Mouse (Mus musculus) retina, embryonic 14.5 days (tissue): ENCODE results near the gene Gabrb3.

Experiments
- DNase-seq: peaks from one replicate; pipeline ENCODE4 v3.0.0-alpha.2; 2015; ENCODE audit warnings: low spot score

Gene Gabrb3

GRCm38 (mm10) chr7:57419392-57419791 lies at the start of gene Gabrb3:
Gene Gabrb3 (plus strand): TSS chr7:57419692.
- DNase-seq: no peak

DNA sequence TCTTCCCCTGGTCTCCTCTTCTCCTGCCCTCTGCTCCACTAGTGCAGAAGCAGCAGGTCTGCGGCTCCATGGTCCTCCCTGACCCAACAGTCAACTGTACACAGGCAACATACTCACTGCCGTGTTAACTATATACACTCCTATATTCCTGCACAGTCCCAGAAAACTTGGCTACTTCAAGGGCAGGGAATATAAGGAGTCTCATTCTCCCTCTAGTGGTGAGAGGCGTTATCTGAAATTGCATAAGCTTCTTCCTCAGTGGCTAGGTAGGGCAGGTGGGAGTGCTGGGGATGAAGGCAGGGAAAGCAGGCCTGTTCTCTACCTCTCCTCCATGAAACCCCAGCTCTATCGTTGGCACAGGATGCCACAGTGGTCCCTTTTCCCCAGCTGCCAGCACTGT lies 35.4 kb upstream of the Gabrb3 start:
- peak; percentile 84 for DNase-seq

DNA sequence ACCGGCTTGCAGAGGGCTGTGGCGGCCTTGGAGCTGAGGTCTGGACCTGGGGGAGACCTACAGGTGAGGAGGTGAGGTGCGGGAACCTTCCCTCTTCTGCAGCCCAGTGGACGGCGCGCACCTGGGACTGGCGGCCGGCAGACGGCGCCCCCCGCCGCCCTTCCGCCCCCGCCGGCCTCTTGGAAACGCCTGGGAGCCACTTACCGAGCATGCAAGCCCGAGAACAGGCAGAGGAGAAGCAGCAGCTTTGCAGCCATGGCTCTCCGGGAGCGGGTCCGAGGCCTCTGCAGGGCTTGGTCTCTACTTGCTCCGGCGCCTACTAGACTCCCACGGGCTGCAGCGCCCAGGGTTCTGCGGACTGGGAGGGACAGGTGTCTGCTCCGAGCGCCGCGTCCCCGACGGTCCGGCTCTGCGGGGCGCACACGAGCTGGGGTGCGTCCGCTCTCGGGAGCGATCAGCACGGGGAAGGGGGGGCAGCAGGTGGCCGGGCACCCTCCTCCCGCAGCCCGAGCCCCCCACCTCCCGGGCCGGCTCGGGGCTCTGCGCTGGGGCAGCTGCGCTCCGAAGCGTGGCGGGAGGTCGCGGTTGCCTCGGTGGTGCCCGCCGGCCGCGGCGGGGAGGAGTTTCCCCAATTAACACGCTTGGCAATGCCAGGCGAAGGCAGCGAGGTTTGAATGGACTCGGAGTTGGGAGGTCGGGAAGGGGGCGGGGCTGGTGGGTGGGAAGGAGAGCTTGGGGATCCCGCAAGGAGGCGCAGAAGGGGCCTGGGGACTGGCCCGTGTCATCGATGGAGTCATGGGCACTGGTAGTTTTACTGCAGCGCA lies 32.8 kb upstream of the Gabrb3 start, which contains the start of gene Gabrg3:
Gene Gabrg3 (minus strand): TSS at position 672 of the 824 bp plus-strand sequence.
- peak; percentile 76 for DNase-seq

- no peak for DNase-seq
These were observed 32.2 kb upstream of the Gabrb3 start for GRCm38 (mm10) chr7:57387341-57387654.

DNA sequence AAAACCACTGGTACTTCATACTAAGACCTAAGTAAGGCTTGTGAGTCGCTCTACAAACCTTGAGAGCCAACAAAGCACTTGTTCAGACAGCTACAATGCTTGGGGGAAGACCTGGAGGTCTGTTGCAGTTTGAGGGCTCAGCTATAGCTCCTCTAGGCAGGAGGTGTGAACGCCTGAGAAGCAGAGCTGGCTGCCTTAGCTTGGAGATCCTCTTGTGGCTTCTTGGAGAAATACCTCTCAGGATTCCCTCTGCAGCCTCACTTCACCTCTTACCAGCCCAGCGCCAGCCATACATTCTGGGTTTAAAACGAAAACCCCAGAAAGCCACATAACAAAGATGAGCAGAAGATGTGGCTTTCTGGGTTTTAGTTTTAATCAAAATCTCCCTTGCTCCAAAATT lies 29.4 kb upstream of the Gabrb3 start:
- DNase-seq: peak; percentile 27

GRCm38 (mm10) chr7:57393551-57393950 lies 25.9 kb upstream of the Gabrb3 start:
- DNase-seq: no peak

DNA sequence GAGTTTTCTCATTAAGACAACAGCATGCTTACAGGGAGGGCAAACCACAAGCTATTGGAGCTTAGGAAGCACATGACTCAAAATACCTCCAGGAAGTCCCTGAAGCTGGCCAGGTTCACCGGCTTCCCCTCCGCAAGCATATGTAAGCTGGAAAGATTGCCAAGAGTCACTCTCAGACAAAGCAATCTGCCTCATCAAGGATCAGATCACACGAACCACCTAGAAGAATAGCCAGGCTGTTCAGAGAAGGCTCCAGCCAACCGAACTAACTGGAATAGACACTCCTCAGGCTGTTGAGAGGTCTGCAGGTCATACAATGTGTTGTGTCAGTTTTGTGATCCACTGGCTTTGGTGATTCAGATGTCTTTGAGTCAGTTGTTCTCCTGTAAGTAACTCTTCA lies 8.3 kb upstream of the Gabrb3 start:
- no peak for DNase-seq

DNA sequence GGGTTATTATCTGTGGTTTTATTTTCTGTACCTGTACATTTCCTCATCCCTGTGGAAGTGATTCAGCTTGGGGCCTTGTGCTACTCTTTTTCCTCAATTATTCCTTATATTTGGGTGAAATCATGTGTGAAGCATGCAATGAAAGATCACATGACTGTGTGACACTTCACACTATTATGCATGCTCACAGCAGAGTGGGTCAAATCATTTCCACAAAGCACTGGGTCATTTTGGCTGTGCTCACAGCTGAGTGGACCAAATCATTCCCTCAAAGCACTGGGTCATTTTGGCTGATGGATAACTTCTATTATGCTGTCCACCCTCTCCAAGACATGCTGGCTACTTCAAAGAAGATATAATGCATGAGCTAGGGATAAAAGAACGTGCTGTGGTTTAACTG lies 6.6 kb upstream of the Gabrb3 start:
- no peak for DNase-seq

DNA sequence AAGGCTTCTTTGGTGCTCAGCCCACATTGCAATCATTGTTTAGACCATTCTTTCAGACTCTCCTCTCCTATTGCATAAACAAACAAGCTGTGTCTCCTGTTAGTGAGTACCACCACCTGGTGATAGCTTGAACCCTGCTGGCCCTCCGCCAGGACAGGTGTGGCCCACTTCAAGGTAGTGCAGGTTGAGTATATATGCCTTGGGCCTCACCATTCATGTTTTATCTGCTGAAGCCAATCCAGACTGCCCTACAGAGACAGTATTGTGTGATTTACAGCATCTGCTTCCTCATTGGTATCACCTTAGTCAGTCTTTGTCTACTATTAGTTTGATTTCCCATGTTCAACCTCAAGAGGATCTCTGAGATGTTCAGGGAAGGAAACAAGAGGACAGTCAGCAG lies 1.6 kb downstream of the Gabrb3 start:
- DNase-seq: no peak

GRCm38 (mm10) chr7:57422675-57423074 lies 3.2 kb downstream of the Gabrb3 start:
- DNase-seq: no peak

GRCm38 (mm10) chr7:57448239-57448638 lies 28.7 kb downstream of the Gabrb3 start:
- DNase-seq: no peak

- peak; percentile 14 for DNase-seq
These were observed 40.9 kb downstream of the Gabrb3 start for GRCm38 (mm10) chr7:57460354-57460753.

DNA sequence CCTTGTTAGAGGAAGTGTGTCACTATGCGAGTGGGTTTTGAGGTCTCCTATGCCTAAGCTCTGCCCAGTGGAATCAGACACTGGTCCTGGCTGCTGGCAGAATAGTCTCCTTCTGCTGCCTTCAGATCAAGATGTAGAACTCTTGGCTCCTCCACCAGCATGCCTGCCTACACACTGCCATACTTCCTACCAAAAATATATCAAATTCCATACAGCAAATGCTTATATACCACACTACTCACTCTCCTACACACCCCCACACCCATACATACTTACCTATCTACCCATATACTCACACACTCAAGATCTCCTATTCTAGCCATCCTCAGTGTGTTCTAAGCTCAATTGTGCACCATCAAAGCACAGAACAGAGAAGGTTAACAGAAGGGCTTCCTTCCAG lies 51.8 kb downstream of the Gabrb3 start:
- no peak for DNase-seq

DNA sequence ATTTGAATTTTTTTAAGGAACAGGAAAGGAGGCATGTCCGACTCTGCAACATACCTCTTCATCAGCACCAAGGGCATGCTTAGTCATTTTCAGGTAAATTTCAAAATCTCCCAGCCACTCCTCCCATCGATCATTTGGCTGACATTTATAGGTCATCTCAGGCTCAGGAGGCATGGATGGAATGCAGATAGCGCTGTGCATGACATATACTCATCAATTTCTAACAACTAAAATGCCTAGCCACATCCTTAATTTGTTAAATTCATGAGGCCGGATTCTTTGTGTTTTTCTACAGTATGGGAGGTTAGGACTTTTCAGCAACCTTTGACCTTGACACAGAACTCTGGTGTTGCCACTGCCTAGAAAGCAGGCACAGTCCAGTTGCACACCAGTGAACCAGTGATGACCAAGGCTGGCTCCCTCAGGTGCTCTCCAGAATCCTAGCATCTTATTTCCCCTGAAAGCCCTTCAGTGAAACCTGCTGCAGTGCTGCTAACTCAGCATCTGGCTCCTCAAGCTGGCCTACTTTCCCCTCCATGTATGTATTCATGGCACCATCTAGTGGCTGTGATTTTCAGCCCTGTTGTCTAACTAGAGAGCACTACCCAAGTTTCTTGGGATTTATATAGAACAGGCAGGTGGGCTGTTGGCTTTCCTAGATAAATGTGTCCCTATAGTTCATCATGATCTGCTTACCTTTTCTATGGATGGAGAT lies 54.5 kb downstream of the Gabrb3 start:
- DNase-seq: peak; percentile 82

DNA sequence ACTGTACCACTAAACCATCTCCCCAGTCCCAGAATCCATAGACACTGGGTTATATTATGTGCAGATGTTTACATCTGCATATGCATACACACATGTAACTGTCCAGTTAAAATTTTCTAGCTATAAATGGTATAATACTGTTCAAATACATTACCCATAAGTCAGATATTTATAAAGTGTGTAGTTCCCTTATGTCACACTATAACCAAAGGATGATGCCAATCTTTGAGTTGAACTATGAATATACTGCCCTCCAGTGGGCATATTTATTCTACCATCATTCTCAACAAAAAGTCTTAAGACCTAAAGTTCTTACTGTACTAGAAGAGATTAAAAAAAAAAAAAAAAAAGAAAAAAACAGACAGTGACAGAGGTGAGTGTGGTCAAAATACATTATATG lies 63.4 kb downstream of the Gabrb3 start:
- peak; percentile 72 for DNase-seq

DNA sequence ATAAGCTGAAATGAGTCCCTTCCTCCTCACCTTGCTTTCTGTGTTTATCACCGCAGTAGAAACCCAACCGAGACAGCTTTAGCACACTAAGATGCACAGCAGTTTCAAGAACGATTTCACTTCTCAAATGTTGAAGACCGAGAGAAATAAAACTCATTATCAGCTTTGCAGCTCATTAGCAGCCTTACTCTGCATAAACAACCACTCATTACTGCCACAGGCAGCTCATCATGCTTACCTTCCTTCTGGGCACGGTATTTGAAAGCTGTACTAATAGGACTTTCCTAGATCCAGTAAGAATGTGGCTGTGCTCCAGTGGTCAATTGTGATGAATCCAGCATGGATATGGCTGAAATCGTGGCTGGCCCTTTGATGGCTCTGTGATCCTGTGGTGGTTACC lies 67.4 kb downstream of the Gabrb3 start:
- no peak for DNase-seq

DNA sequence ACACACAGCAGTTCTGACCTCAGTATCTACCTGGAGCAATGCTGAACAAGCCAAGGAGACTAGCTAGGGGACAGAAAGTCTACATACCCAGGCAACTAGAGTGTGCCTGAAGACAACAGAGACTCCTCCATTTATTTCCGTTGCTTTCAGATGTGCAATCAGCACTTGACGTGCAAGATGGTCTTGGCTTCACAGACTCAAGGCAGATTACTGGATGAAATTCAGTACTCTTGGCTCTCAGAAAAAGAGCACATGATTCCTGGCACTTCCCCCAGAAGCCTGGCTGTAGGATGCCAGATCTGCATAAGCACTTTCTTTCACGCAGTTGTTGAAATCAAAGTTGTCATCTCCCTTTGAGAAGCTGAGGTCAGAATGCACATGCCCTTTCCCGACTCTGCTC lies 72.3 kb downstream of the Gabrb3 start:
- DNase-seq: no peak

GRCm38 (mm10) chr7:57502809-57503208 lies 83.3 kb downstream of the Gabrb3 start:
- DNase-seq: no peak

- peak; percentile 51 for DNase-seq
These were observed 89.6 kb downstream of the Gabrb3 start for GRCm38 (mm10) chr7:57508860-57509632.

DNA sequence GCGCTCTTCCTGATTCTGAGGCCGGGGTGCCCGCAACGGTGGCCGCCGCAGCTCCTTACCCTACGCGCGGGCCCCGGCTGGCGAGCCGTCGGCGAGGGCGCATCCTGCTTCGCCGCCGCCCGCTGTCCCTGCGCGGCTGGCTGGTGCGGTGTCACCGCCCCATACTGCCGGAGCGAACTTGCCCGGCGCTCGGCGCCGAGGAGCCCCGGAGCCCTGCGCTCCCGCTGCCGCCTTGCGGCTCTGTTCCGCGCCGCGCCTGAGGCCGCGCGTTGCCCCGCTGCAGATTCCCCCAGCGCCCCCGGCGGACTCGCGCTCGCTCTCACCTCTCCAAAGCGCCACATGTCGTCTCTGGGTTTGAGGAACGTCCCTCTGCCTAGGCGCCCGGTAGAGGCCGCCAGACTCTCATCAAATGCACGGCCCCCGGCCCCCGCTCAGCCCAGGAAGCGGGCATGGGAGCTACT lies 90.2 kb downstream of the Gabrb3 start, which contains the start of gene Gabra5:
Gene Gabra5 (minus strand): TSS at position 379 of the 461 bp plus-strand sequence.
- DNase-seq: peak; percentile 70

GRCm38 (mm10) chr7:57512955-57513354 lies 93.5 kb downstream of the Gabrb3 start:
- DNase-seq: peak; percentile 51

DNA sequence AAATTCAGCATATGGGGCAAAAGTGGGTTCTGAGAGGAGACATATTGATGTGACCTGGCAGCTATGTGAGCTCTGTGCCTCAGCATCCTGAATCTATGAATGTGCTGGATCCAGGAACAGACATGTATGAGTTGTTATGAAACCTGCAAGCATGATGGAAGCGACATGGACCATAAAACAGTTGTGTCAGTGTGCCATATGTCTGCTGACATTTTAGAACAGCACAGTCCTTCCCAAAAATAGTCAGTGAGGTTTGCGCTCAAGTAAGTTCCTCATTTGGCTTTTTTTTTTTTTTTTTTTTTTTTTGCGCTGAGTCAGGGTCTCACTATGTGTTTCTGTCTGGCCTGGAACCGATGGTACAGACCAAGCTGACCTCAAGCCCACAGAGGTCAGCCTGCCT lies 110.0 kb downstream of the Gabrb3 start:
- no peak for DNase-seq

DNA sequence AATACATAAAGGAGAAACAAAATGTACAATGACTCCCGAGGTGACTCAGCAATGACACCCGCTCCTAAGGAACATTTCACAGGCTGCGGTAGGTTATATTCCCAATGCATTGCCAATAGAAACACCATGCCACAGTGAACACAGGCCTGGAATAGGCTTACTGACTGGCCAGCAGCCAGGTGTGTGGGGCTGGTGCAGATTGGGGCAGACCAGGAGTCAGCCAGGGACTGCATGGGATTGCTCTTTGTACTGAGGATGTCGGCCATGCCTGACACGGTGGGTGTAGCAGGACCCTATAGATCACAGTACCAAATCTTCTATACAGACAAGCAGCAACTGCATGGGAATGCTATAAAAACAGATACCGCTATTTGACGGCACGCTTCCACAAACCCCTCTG lies 110.5 kb downstream of the Gabrb3 start:
- no peak for DNase-seq
